Mouse (Mus musculus): ENCODE data around the gene Gm6401. TPM values are rescaled to one million over a fixed set of nuclear protein-coding genes. Genes with fewer than 3 reads are reported as not detected.
"Not testable (repeated sequence)": the region's sequence is repeated elsewhere in the genome, so short reads cannot be mapped to it uniquely, and the experiment has no call there.

Gene Gm6401
- polyA plus RNA-seq (2014; fragmentation: Nextera tagmentation; extraction: Ambion mirVana): not detected in 2 replicates

GRCm38 (mm10) chr14:41967827-41968226, at the start of gene Gm6401:
Gene Gm6401 (minus strand): TSS chr14:41967927.
- H3K9ac ChIP-seq (replicated peaks; ENCODE audit: low read depth, low read length); H3K36me3 ChIP-seq (ENCODE audit: control insufficient read depth, insufficient read depth, low read length); ATAC-seq (ENCODE audit: low read depth); H3K9me3 ChIP-seq (ENCODE audit: control insufficient read depth, low read length); H3K4me3 ChIP-seq (ENCODE audit: low read depth, low read length); H3K27ac ChIP-seq (ENCODE audit: low read depth, low read length); H3K4me1 ChIP-seq (ENCODE audit: control insufficient read depth, insufficient read depth, low read length); H3K4me2 ChIP-seq (ENCODE audit: low read depth, low read length); H3K27me3 ChIP-seq (ENCODE audit: control insufficient read depth, insufficient read depth, low read length): not testable (repeated sequence)
- WGBS: 87% methylated on average over 1 of the region's 1 CpGs

- H3K27ac ChIP-seq (ENCODE audit: low read depth, low read length); H3K9me3 ChIP-seq (ENCODE audit: control insufficient read depth, low read length); H3K4me2 ChIP-seq (ENCODE audit: low read depth, low read length); ATAC-seq (ENCODE audit: low read depth); H3K27me3 ChIP-seq (ENCODE audit: control insufficient read depth, insufficient read depth, low read length); H3K9ac ChIP-seq (replicated peaks; ENCODE audit: low read depth, low read length); H3K4me1 ChIP-seq (ENCODE audit: control insufficient read depth, insufficient read depth, low read length); H3K4me3 ChIP-seq (ENCODE audit: low read depth, low read length); H3K36me3 ChIP-seq (ENCODE audit: control insufficient read depth, insufficient read depth, low read length): not testable (repeated sequence)
- WGBS: no CpG with 5 or more reads among the region's 1 CpGs
Measured at GRCm38 (mm10) chr14:41983225-41983624, 15.5 kb upstream of the Gm6401 start, which contains the start of gene Gm3543. Gene Gm3543 (minus strand): TSS chr14:41983325.

DNA sequence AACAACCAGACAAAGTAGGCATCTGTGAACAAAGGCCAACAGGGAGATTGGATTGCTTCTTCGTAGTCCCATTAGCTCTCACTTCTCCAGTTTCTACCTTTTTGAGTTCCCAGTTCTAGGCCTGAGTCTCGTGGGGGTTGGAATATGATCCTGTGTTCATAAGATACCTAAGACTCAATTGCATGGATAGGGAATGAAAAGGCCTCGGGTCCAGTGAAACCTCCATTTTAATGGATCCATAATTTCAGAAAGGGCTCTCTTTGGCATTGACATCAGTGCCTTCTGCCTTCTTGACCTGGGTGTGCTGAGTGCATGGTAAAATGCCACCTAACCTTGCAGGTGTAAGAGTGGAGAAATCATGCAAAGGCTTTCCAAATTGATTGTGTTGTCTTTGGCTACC, 869 bp upstream of the Gm6401 start:
- H3K4me2 ChIP-seq (ENCODE audit: low read depth, low read length); H3K27ac ChIP-seq (ENCODE audit: low read depth, low read length); H3K9ac ChIP-seq (replicated peaks; ENCODE audit: low read depth, low read length); H3K27me3 ChIP-seq (ENCODE audit: control insufficient read depth, insufficient read depth, low read length); H3K36me3 ChIP-seq (ENCODE audit: control insufficient read depth, insufficient read depth, low read length); H3K9me3 ChIP-seq (ENCODE audit: control insufficient read depth, low read length); ATAC-seq (ENCODE audit: low read depth); H3K4me1 ChIP-seq (ENCODE audit: control insufficient read depth, insufficient read depth, low read length); H3K4me3 ChIP-seq (ENCODE audit: low read depth, low read length): not testable (repeated sequence)
- WGBS: 78% methylated on average over 3 of the region's 3 CpGs

GRCm38 (mm10) chr14:41964095-41964494, 3.6 kb downstream of the Gm6401 start:
- not testable (repeated sequence) for H3K36me3 ChIP-seq (ENCODE audit: control insufficient read depth, insufficient read depth, low read length); ATAC-seq (ENCODE audit: low read depth); H3K4me2 ChIP-seq (ENCODE audit: low read depth, low read length); H3K27me3 ChIP-seq (ENCODE audit: control insufficient read depth, insufficient read depth, low read length); H3K4me3 ChIP-seq (ENCODE audit: low read depth, low read length); H3K27ac ChIP-seq (ENCODE audit: low read depth, low read length); H3K9me3 ChIP-seq (ENCODE audit: control insufficient read depth, low read length); H3K4me1 ChIP-seq (ENCODE audit: control insufficient read depth, insufficient read depth, low read length); H3K9ac ChIP-seq (replicated peaks; ENCODE audit: low read depth, low read length)
- 74% methylated on average over 4 of the region's 4 CpGs for WGBS

GRCm38 (mm10) chr14:41943695-41944094, 24.0 kb downstream of the Gm6401 start, which contains the start of gene 1700024B05Rik:
Gene 1700024B05Rik (plus strand): TSS chr14:41943995.
- not testable (repeated sequence) for H3K36me3 ChIP-seq (ENCODE audit: control insufficient read depth, insufficient read depth, low read length); H3K9me3 ChIP-seq (ENCODE audit: control insufficient read depth, low read length); H3K27ac ChIP-seq (ENCODE audit: low read depth, low read length); ATAC-seq (ENCODE audit: low read depth); H3K4me2 ChIP-seq (ENCODE audit: low read depth, low read length); H3K27me3 ChIP-seq (ENCODE audit: control insufficient read depth, insufficient read depth, low read length); H3K4me1 ChIP-seq (ENCODE audit: control insufficient read depth, insufficient read depth, low read length); H3K4me3 ChIP-seq (ENCODE audit: low read depth, low read length); H3K9ac ChIP-seq (replicated peaks; ENCODE audit: low read depth, low read length)
- 86% methylated on average over 1 of the region's 2 CpGs for WGBS

GRCm38 (mm10) chr14:41924649-41925048, 43.1 kb downstream of the Gm6401 start, which contains the start of gene 1700049E17Rik1:
Gene 1700049E17Rik1 (plus strand): TSS chr14:41924949.
- not testable (repeated sequence) for H3K4me1 ChIP-seq (ENCODE audit: control insufficient read depth, insufficient read depth, low read length); H3K27ac ChIP-seq (ENCODE audit: low read depth, low read length); ATAC-seq (ENCODE audit: low read depth); H3K9ac ChIP-seq (replicated peaks; ENCODE audit: low read depth, low read length); H3K4me2 ChIP-seq (ENCODE audit: low read depth, low read length); H3K4me3 ChIP-seq (ENCODE audit: low read depth, low read length); H3K36me3 ChIP-seq (ENCODE audit: control insufficient read depth, insufficient read depth, low read length); H3K9me3 ChIP-seq (ENCODE audit: control insufficient read depth, low read length); H3K27me3 ChIP-seq (ENCODE audit: control insufficient read depth, insufficient read depth, low read length)
- no CpG with 5 or more reads among the region's 1 CpGs for WGBS

Other genes starting within 250 kb of the Gm6401 start
- gene Gm7929, start 217.3 kb downstream of the Gm6401 start, polyA plus RNA-seq (2014; fragmentation: Nextera tagmentation; extraction: Ambion mirVana): not detected in 2 replicates
- not detected in 2 replicates for gene Gm47189, start 195.5 kb downstream of the Gm6401 start, polyA plus RNA-seq (2014; fragmentation: Nextera tagmentation; extraction: Ambion mirVana)
- gene Gm7980, start 60.6 kb downstream of the Gm6401 start, polyA plus RNA-seq (2014; fragmentation: Nextera tagmentation; extraction: Ambion mirVana): not detected in 2 replicates
- gene 1700049E17Rik1, start 43.0 kb downstream of the Gm6401 start, polyA plus RNA-seq (2014; fragmentation: Nextera tagmentation; extraction: Ambion mirVana): not detected in 2 replicates
- gene 1700024B05Rik, start 23.9 kb downstream of the Gm6401 start, polyA plus RNA-seq (2014; fragmentation: Nextera tagmentation; extraction: Ambion mirVana): not detected in 2 replicates
- gene Gm3543, start 15.4 kb upstream of the Gm6401 start, polyA plus RNA-seq (2014; fragmentation: Nextera tagmentation; extraction: Ambion mirVana): not detected in 2 replicates
- gene Gm7951, start 149.4 kb upstream of the Gm6401 start, polyA plus RNA-seq (2014; fragmentation: Nextera tagmentation; extraction: Ambion mirVana): not detected in 2 replicates
- not detected in 2 replicates for gene Gm17027, start 194.7 kb upstream of the Gm6401 start, polyA plus RNA-seq (2014; fragmentation: Nextera tagmentation; extraction: Ambion mirVana)
- gene Gm3573, start 222.9 kb upstream of the Gm6401 start, polyA plus RNA-seq (2014; fragmentation: Nextera tagmentation; extraction: Ambion mirVana): not detected in 2 replicates